Mouse (Mus musculus): Measurements from ENCODE around the gene Cmtm5.

- TF ChIP-seq ELF1 (IDR thresholded peaks at IDR 0.05; ENCODE audit: low read depth, low read length) (no peak), EP300 (IDR thresholded peaks at IDR 0.05; ENCODE audit: low read depth in 1 of 2, low read length in 2 of 2) (no peak), CTCF (IDR thresholded peaks at IDR 0.05 in 2 of 3, conservative IDR thresholded peaks at IDR 0.05 in 1 of 3; ENCODE audit: control insufficient read depth in 1 of 3, insufficient read depth in 1 of 3, low read depth in 2 of 3, low read length in 3 of 3, poor library complexity in 1 of 3, severe bottlenecking in 1 of 3) (no peak)
Measured at GRCm38 (mm10) chr14:54920076-54920685, 15.9 kb upstream of the Cmtm5 start.
